Mouse (Mus musculus) thymus, postnatal 25 days (tissue): ENCODE results near the gene Angel2.
"Not testable (repeated sequence)": the region's sequence is repeated elsewhere in the genome, so short reads cannot be mapped to it uniquely, and the experiment has no call there.

Experiments used
- DNase-seq: peaks from one replicate; pipeline ENCODE4 v3.0.0; 2022

Gene Angel2

DNA sequence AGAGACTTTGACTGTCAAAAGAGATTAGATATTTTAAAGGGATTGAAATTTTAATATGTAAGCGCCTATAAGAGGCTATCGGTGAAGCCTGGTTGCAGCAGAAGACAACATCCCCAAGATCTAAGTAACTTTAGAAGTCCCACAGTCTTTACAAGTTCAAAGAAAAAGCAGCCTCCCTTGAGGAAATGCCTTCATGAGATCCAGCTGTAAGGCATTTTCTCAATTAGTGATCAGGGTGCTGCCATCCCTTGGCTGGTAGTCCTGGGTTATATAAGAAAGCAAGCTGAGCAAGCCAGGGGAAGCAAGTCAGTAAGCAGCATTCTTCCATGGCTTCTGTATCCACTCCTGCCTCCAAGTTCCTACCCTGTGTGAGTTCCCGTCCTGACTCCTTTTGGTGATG lies at the start of gene Angel2:
Gene Angel2, plus strand, starts transcription at position 301 of the 400 bp plus-strand sequence.
- DNase-seq: not testable (repeated sequence)

DNA sequence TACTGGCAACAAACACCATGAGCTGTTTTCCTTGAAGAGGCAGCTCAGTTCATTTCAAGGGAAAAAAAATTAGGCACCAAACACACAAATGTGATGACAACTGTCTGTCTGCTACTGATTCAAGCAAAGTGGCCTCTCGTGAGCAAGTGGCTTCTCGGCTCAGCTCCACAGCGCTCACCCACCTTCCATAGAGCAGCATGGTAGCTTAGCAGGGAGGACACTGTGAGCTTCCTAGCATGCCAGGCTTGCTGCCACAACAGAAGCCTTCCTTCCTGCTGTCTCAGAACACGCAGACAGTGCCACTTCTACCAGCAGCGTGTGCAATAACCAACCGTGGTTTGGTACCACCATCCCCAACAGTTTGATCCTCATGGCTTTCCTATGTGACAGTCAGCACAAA lies 49.2 kb upstream of the Angel2 start:
- DNase-seq: no peak

DNA sequence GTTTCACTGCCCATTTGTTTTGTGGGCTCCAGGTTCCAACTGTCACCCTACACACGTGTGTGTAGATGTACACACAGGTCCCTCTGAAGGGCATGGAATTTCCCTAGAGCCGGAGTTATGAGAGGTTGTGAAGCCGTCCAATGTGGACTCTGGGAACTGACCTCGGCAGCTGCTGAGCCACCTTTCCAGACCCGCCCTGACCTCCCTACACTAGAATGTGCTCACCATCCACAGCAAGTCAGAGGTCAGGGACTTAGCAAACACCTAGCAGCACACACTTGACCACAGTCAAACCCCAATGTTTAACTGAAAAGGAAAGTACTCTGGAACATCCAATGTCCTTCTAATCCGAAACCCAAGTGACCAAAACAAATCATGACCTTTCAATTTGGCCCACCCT lies 44.3 kb upstream of the Angel2 start:
- no peak for DNase-seq

DNA sequence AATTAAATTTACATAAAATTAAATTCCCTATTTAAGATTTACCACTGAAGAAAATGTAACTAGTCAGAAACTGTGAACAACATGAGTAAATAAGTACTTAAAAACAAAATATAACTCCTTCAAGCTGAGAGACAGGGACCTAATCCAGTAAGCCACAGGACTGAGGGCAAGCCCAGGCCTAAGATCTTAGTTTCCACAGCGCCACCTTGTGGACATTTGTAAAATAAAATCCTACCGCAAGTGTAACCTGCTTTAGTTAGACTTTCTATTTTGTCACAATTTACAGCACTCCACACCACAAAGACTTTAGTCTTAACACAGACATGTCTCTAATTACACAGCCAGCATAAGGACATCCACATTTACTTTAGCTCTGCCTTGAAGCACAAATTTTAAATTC lies 43.5 kb upstream of the Angel2 start:
- DNase-seq: peak; percentile 37

DNA sequence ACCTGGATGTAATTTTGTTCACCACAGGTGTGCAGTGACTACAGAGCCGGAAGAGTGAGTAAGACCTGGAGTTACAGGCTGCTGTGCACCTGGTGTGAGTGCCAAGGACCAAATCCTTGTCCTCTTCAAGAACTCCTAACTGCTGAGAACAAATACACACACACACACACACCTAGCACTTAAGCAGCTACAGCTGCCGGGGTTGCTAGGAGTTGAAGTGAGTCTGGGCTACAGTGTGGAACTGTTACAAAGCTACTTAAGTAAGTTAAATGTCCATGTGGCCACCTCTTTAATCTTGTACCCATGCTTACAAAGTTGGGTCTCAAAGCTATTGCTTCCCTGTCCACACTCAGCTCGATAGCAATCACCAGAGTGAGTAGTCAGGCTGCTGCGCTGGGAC lies 38.9 kb upstream of the Angel2 start:
- DNase-seq: no peak

DNA sequence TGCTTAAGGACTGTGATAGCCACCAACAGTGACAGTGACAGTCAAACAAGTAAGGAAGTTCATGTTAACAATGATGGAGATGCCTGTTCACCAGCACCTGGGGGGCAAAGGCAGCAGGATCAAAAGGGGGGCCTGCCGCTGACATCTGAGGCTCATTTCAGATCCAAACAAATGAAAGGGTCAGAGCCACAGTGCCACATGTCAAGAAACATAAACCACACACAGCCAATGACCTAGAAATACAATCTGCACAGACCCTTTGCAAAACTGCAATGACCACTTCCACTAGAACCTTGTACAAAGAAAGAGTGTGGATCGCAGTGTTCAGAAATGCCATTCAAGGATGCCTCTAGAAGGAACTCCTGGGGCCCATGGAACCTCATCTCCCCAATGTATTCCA lies 36.9 kb upstream of the Angel2 start:
- DNase-seq: no peak

DNA sequence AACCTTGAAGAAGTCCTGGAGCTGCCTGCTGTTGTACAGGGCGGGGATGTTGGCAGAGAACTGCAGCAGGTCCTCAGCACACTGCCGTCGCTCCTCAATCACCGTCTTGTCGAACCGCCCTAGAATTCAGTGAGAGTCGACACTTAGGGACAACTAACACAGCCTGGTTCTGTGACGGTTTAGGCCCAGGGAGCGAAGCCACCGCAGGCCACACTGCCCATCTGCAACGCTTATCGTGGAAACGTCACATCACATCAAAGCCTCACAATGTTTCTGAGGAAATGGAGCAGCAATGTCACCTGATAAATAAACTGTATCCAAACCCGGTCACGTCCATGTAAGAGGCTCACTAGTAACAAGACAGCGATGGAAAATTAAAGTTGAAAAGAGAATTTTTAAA lies 36.3 kb upstream of the Angel2 start:
- DNase-seq: no peak

DNA sequence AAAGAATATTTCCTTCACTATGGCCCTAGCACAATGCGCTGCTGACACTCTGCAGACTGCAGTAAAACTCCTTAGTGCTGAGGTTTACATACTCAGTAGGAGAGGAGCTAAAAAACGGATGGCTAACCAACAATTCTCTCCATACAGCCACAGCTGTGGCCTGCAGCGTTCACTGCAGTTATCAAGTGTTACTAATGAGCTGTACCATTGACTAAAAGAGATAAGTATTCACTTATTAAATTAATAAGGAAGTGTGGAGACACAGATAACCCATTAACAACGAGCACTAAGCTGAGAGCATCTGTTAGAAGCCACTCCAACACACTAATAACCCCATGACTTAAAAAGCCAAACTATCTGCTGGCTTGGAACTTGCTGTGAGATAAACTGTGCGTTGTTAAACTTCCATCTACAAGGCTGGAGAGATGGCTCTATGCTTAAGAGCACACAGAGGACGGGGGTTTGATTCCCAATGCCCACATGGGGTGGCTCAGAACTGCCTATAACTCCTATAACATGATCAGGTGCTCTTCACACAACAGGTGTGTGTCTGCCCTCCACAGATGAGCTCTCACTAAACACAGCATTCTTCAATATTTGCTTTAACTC lies 31.2 kb upstream of the Angel2 start:
- DNase-seq: no peak

DNA sequence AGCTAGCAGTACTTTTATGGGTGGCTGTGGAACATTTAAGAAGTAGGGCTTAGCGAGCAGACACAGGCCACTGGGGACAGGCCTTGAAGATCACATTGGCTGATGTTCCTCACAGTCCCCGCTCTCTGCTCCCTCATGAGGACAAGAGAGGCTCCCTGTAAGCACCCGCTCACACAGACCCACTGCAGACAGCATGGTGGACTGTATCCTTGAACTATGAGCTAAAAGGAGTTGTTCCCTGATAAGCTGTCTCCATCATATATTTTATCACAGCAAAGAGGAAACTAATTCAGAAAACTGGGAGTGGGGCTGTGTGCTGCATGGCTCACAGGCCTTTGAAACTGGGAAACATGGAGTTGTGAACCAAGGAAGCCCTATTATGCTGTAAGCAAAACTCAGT lies 26.7 kb upstream of the Angel2 start:
- no peak for DNase-seq

DNA sequence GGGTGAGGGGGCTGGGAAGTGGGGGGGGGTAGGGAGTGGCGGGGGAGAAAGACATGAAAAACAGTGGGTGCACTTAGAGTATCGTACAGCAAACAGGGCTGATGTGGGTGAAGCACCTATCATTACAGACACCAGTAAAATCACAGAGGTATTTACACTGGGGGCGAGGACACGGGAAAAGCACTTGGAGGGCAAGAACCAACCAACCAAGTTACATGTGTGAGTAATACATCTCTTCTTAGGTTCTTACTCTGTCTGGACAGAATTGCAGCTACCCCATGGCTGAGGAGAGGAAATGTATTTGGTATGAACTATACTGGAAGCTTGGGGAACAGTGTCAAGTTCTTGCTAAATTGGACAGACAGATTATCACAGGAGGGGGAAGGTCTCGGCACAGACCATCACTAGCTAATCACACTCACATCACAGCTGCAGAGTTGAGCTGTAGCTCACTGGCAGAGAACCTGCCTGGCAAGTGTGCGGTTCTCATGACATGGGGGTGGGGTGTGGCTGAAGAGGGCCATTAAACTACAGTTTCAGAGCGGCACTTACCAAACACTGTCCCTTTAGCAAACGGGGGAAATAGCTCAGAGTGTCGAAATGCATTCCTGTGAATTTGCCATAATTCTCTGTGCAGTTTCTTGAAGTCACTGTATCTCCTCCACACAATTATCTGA lies 25.9 kb upstream of the Angel2 start:
- DNase-seq: no peak

DNA sequence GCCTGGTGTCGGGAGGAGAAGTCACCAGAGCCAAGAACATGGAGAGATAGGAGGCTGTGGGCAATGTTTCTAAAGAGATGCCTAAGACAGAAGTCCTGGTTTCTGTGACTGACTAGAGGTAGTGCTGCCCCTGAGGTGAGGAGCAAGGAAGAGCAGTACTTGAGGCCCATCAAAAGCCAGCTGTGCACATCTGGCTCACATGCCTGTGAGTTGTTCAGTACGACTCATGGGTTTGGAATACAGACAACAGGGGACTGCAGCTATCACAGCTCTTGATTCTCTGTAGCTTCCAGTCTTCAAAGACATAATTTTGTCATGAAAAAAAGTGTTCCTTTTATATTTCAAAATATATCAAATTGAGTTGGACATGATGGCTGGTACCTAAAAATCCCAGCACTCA lies 23.8 kb upstream of the Angel2 start:
- no peak for DNase-seq

DNA sequence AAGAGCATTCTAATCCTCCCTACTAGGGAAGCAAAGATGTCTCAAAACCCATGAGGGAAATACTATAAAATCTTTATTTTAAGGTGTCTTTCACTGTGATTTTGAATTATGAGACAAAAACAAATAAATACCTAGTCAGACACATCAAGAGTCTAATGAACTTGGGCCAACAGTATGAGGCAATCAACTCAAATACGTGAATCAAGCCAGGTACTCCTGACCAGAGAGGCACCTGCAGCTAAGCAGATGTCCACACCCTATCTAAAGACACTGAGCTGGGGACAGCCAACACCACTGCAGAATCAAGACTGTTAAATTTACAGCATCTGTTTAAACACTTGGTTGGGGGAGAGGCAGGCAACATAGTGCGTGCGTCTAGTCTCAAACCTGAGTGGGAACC lies 20.8 kb upstream of the Angel2 start:
- no peak for DNase-seq

DNA sequence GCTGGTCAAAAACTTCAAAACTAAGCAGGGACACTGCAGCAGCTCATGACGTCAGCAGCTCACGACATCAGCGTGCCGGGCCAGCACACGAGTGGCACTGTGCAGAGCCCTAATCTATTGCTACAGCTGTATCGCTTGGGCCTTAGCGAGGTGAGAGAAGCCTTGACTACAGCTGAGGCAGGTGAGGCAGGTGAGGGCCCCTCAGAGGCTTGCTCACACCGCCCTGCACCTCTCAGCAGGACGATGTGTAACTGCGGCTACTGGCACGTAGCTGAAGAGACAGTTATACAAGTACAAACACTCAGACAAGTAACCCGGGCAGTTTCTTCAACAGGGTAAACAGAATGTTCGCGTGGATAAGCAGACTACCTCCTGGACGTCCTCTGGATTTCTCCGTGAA lies 20.2 kb upstream of the Angel2 start:
- DNase-seq: no peak

DNA sequence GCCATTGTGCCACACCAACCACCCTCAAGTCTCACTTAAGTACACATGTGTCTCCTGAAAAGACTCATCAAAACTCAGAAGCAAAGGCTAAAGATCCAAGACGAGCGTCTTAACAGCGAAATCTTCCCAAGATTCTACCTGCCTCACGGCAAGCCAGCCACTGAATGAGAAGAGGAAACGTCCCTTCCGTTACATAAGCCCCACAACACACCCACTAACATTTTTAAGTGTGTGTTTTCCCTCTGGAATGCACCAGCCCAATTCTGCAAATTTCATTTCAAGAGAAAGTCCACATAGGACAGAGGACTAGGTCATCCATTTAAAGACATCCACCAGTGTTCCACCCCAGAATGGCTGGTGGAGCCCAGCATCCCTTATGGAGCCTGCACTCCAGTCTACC lies 14.1 kb upstream of the Angel2 start:
- no peak for DNase-seq

DNA sequence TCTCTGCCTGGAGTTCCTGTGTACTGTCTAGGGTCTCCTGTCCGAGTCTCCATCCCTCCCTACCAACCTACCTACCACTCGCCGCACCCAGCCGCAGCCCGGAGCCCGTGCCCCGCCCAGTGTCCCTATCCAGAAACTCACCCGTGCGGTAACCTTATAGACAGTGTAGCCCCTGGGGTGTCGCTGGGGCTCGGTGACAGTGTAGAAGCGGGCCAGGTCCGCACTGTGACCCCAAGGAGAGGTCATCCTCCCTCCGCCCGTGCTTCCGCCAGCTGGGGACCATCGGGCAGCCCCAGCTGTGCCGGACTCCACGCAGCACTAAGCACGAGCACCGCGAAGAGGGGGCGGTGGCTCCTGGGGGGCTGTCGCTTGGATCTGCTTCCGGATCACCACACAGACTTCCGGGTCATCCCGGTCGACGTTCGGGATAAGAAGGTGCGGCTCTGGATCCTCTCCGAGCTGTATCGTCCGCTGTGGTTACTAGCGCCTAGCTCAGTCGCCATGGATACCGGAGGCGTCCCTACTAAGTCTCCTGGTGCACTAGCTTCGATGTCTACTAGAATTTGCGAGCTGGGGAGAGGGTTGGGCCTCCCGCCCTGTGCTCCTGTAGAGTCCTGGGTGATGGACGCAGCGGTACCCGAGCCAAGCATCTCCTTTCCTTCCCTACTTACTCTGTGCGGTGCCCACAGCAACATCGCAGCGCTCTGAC lies 13.3 kb upstream of the Angel2 start, which contains the start of gene Rps6kc1:
Gene Rps6kc1, minus strand, starts transcription at position 356 of the 709 bp plus-strand sequence.
- DNase-seq: peak; percentile 68

DNA sequence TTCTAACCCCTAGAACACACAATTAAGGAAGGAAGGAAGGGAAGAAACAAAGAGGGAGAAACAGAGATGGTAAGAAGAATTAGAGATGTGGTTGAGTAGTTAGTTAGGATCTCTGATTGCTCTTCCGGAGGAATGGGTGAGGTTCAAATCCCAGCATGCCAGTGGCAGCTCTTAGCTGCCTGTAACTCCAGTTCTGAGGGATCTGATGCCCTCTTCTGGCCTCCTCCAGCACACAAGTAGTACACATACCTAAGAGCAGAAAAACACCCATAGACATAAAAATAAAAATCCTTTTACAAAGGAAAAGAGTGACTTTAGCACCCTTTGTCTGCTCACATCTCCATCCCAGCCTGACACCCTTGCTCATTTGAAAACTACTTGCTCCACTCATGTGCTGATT lies 12.3 kb upstream of the Angel2 start:
- no peak for DNase-seq

DNA sequence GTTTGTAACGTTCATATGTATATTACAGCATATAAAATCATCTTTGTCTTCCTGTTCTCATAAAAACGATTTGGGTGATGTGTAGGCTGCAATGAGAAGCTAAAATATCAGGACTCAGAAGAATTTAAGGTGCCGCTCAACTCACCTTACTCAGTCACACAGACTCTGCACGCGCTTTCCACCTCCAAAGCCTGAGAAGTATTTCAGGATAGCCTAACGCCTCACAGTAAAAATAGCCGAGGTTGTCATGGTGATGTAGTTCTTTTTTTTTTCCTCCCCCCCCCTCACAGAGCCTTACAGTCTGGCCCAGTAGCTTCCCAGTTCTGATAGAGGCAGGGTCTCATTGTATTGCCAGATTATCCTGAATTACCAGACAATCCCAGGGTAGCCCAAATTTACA lies 6.0 kb upstream of the Angel2 start:
- DNase-seq: no peak

DNA sequence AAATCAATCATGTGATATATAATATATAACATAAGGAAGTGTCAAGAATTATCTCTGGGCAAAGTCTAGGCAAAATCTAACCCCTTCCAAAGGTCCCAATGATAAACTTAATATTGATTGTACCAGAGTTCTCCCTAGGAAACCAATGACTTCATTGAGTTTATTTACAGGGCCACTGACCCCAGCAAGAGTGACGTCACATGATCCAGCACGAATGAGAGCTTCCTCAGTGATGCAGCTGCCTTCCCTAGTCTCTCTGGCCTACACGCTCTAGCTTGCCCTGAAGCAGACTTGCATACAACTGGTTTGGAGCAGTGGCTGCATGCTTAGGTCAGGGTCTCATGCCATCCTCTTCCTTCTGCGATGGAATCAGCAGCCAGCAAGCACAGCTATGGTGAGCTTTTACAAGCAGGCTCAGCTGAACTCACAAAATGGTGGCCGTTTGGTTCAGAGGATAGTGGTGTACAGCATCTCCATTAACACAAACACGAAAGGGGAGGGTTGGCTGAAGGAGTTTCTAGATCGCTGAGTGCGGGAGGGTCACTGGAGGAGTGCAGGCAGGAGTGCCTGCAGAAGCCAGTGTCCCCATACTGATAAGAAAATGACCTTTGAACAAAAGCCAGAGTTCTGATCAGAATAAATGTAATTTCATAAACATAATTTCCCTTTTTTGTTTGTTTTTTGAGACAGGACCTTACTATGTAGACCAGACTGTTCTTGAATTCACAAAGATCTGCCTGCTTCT lies 5.0 kb upstream of the Angel2 start:
- no peak for DNase-seq

DNA sequence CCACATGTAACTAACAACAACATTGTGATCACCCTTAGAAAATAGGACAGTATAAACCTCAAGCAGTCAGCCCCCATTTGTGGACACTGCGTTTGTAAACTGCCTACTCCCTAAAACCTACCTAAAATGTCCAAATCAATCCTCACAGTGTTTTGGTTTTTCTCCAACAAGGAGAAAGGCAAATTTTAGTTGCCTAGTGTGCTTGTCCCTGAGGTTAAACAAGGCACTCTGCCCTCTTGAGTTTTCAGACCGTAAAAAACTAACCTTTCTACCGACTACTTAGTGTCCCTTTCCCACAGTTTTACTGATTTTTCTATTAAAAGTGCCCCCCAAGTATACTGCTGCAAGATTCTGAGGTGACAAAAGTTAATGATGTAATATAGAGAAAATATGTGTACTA lies 2.4 kb downstream of the Angel2 start:
- no peak for DNase-seq

DNA sequence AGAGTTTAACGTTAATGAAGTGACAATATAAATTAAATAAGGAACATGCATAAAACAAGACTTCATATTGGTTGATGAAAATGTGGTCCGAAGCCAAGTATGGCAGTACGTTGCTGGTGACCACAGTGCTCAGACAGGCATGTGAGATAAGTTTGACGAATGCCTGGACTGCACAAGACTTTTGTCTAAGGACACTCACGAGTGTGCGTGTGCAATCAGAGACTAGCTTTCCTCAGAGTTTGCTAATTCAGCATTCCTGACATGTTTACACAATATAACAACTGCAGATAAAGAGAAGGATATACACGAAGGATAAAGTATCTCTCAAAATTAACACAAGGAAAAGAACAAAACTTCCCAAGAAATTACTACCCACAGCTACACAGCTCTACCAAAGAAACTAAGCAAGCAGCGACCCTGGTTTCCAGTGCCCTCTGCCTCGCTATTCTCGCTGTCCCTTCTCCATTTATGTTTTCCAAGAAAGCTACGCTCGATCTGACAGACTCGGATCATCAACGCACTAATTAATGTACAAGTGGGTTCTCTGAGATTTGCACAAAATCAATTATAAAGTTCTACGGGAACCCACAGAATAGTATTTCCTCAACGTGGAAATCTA lies 2.9 kb downstream of the Angel2 start:
- DNase-seq: no peak

DNA sequence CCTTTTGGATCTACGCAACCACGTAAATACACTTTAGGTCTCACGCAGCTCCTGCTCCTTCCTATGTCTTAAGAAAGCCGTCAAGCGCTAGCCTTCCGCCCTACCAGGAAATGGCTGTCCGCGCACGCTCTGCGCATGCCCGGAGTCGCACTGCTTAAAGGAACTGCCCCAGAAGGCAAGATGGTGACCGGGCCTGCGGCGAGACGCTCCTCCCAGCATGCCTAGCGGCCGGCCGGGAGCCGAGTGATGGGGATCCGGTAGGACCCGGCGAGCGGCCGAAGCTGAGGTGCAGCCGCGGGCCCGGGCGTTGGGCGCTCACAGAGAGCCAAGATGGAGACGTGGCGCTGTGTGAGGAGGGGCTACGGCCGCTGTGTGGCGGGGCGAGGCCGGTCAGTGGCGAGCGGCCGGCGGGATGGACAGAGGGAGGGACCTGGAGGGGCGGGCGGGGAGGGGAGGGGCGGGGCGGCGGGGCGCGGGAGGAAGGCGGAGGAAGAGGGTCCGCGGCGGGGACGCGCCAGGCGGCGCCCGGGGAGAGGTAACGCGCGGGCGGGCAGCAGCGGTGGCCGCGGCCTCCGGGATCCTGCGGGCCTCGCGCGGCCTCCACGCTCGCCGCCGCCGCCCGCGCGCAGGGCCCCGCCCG lies 3.6 kb downstream of the Angel2 start:
- DNase-seq: peak; percentile 98

DNA sequence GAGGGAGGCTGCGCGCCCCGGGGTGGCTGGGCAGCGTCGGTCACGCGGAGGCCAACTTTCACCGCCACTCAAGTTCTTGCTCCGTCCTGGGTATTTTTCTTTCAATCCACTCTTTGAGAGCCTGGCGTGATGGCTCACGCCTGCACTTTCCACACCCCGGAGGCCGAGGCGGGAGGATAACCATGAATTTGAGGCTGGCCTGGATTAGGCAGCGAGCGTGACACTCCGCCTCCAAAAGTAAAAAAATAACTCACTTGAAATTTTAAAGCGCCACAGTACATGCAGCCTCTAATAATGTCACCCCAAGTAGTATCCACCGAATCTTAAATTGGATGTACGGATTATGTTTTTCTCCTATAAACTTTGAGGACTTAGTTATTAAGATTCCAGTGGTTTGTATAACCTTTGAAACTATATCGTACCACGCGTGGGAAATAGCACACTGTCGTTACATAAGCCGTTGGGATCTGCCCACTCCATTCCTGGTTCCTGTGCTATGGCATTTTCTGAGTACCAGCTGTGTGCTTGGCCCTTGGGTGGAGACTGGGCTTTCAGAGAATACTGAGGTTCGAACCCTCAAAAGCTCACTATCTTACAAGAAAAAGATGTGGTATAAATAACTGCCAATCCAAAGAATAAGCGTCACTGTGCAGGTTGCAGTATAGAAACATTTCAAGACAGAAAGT lies 4.2 kb downstream of the Angel2 start:
- DNase-seq: no peak
